Mouse (Mus musculus) testis, adult 2 months (tissue): Measurements from ENCODE around the gene Pip5k1c.

Source experiments
- CTCF ChIP-seq: fragments of 200-500 bp; IDR thresholded peaks from 2 replicates; pipeline ENCODE4 v1.5.1; 2012; ENCODE audit warnings: low read depth, mild to moderate bottlenecking, inconsistent platforms, low read length, moderate library complexity; ENCODE audit not compliant: control insufficient read depth, insufficient read depth, insufficient replicate concordance
- POLR2A ChIP-seq: fragments of 200-500 bp; IDR thresholded peaks from 2 replicates; pipeline ENCODE4 v1.6.1; 2012; ENCODE audit warnings: low read depth, mild to moderate bottlenecking, inconsistent platforms, low read length, moderate library complexity; ENCODE audit not compliant: control insufficient read depth

DNA sequence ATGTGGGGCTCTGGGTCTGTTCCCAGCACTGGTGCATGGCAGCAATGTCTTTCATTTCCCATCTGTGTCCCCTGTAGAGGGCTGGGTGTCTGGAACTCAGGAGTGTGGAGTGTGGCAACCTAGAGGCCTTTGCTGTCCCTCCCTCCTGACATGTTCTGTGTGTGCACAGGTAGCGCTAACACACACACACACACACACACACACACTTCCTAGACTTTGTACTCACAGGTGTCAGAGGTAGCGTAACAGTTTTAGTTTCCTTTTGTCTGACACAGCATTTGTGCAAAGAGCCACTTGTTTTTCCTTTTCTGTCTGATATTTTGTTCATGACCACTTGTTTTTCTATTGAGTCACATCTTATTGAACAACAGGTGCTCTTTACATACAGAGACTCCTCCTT lies 45.0 kb upstream of the Pip5k1c start:
- TF ChIP-seq CTCF = no peak
- no peak for TF ChIP-seq POLR2A
